Mouse (Mus musculus): Measurements from ENCODE around the gene Midn. TPM values are rescaled to one million over a fixed set of nuclear protein-coding genes. Genes with fewer than 3 reads are reported as not detected.
A peak's percentile ranks its signal among the peaks of the same experiment; 100 is the strongest.

Gene Midn
- total and polyA plus RNA-seq, 3 experiments = 8.1 to 26.7 TPM; not detected in 1

DNA sequence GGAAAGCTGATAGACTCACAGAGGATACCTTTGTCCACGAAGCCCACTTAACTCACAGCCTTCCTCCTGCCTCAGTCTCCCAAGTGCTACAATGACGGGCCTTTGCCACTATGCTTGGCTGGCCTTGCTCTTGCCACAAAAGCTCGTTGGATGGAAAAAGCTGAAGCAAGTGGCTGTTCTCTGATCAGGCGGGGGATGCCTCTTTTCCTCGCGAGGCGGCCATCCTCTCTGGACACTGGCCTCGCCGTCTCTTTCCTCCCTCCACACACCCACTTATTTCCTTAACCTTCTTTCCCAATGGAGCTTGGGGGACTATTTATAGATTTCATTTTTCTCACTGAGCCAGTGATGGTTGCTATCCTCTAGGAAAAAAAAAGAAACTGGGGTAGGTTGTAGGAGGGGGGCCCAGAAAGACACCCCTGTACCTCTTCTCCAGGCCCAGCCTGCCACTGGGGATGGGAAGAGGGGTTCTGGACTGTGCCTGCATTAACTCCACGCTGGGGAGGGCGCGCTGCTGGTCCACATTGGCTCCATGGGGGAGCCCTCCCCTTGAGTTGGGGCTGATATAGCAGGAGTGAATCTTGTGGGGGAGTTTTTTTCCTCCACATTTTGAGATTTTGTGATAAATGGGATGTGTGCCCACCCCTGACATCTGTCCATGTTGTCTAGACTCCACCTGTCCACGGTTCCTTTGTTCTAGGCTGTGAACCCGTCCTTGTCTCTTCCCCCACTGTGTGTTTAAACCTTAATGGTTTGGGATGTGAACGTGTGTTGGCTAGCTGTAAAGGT lies 9.3 kb downstream of the Midn start:
- no peak overlapping the region; the same call in 1 of the 2 replicates for H3K27ac ChIP-seq (ENCODE audit: control insufficient read depth, low read depth, low read length)
- no peak overlapping the region for H3K4me3 ChIP-seq (ENCODE audit: control insufficient read depth in 1 of 2, insufficient read depth in 1 of 2, low read depth in 2 of 2, low read length in 2 of 2)
- H3K79me2 ChIP-seq (ENCODE audit: control insufficient read depth, insufficient read depth, low read length, poor library complexity) = peaks cover 4% of the 10 kb centered on the region
- H3K9ac ChIP-seq (ENCODE audit: control insufficient read depth, low read depth, low read length, poor library complexity, severe bottlenecking) = no peak overlapping the region
- peaks cover 6 to 34% of the 10 kb centered on the region in 2 experiments; a peak in 3 of 4 replicates for H3K4me1 ChIP-seq (ENCODE audit: control insufficient read depth in 1 of 2, insufficient read depth in 2 of 2, low read length in 2 of 2)
- H3K27me3 ChIP-seq (ENCODE audit: control insufficient read depth in 1 of 2, insufficient read depth in 2 of 2, low read length in 2 of 2) = no peaks in the 10 kb centered on the region
- H3K36me3 ChIP-seq (ENCODE audit: control insufficient read depth in 1 of 2, insufficient read depth in 2 of 2, low read length in 2 of 2) = peaks cover 0 to 25% of the 10 kb centered on the region in 2 experiments; a peak in 2 of 4 replicates
- no peaks in the 10 kb centered on the region for H3K9me3 ChIP-seq (replicated peaks; ENCODE audit: insufficient read depth, low read length)
- TF ChIP-seq JUND (IDR thresholded peaks at IDR 0.05; ENCODE audit: low read depth, low read length) (no peak), ZKSCAN1 (IDR thresholded peaks at IDR 0.05; ENCODE audit: low read depth, low read length) (no peak), POLR2AphosphoS5 (IDR thresholded peaks at IDR 0.05; ENCODE audit: borderline replicate concordance, low read depth, low read length) (no peak), SMC3 (IDR thresholded peaks at IDR 0.05; ENCODE audit: low read depth, low read length) (no peak; the same call in 1 of the 2 replicates), SIN3A (IDR thresholded peaks at IDR 0.05; ENCODE audit: low read length) (no peak), MEF2A (IDR thresholded peaks at IDR 0.05; ENCODE audit: extremely low read depth, insufficient replicate concordance, low read depth, low read length, poor library complexity, severe bottlenecking) (no peak), POLR2AphosphoS2 (IDR thresholded peaks at IDR 0.05; ENCODE audit: low read length) (no peak), UBTF (IDR thresholded peaks at IDR 0.05; ENCODE audit: borderline replicate concordance, insufficient read depth, low read depth, low read length) (no peak)
- no peak for DNase-seq (ENCODE audit: low read depth, low spot score)

DNA sequence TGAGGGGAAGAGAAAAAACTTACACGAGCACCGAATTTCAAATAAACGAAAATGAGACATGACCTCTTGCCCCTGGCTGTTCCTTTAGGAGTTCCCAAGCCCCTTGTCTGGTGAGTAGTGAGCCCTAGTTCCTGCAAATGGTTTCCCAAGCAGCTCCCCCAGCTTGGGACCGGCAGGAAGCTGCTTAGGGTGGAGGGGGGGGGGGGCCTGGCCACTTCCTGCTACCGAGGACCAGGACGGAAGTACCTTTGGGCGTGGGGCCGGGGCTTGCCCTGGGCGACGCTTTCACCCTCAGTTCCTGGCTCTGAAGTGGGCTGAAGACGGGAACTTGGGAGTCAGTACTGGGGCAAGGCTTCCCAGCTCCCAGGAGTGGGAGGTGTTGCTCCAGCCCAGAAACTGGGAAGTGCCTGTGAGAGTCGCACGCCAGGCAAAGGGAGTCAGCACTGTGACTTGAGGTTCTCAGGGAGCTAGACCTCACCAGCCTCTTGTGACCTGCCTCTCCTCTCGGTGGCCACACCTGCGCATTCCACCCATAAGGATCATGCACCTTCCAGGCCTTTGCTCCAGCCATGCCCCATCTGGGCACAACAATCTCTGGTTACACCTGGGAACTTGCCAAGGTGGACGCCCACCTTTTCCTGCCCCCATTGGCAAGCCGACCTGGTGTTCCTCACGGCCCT lies 10.4 kb downstream of the Midn start:
- H3K9me3 ChIP-seq (replicated peaks; ENCODE audit: insufficient read depth, low read length) = no peaks in the 10 kb centered on the region
- no peaks in the 10 kb centered on the region; the same call in 1 of the 2 replicates for H3K79me2 ChIP-seq (ENCODE audit: control insufficient read depth, insufficient read depth, low read length, poor library complexity)
- H3K4me3 ChIP-seq (ENCODE audit: control insufficient read depth in 1 of 2, insufficient read depth in 1 of 2, low read depth in 2 of 2, low read length in 2 of 2) = peak overlapping the region; percentile 51 to 61
- peak; percentile 81 for TF ChIP-seq ELF1 (IDR thresholded peaks at IDR 0.05; ENCODE audit: low read depth, low read length)
- peak; percentile 77 for TF ChIP-seq POLR2AphosphoS2 (IDR thresholded peaks at IDR 0.05; ENCODE audit: low read length)
- 0 out of 2 replicates have a peak, but pooled peaks have one; percentile 8 for TF ChIP-seq TBP (IDR thresholded peaks at IDR 0.05; ENCODE audit: low read depth, low read length)
- TF ChIP-seq ZC3H11A (IDR thresholded peaks at IDR 0.05; ENCODE audit: low read depth, low read length) = no peak
- peak; percentile 27; the same call in 1 of the 2 replicates for TF ChIP-seq TCF12 (IDR thresholded peaks at IDR 0.05; ENCODE audit: low read depth, low read length)
- TF ChIP-seq TAL1 (IDR thresholded peaks at IDR 0.05; ENCODE audit: low read length) = no peak
- no peak for TF ChIP-seq ZKSCAN1 (IDR thresholded peaks at IDR 0.05; ENCODE audit: low read depth, low read length)
- TF ChIP-seq POLR2A (IDR thresholded peaks at IDR 0.05; ENCODE audit: control insufficient read depth in 1 of 2, insufficient read depth in 1 of 2, low read depth in 1 of 2, low read length in 2 of 2, poor library complexity in 1 of 2) = peak; percentile 36 to 77; a peak in 3 of 4 replicates
- no peak for TF ChIP-seq GATA1 (IDR thresholded peaks at IDR 0.05; ENCODE audit: low read depth, low read length)
- TF ChIP-seq USF2 (IDR thresholded peaks at IDR 0.05; ENCODE audit: borderline replicate concordance in 1 of 2, insufficient read depth in 1 of 2, low read depth in 1 of 2, low read length in 2 of 2) = no peak
- peak; percentile 72 for TF ChIP-seq HCFC1 (IDR thresholded peaks at IDR 0.05; ENCODE audit: low read depth, low read length)
- 0 out of 2 replicates have a peak, but pooled peaks have one; percentile 27 for TF ChIP-seq MXI1 (IDR thresholded peaks at IDR 0.05; ENCODE audit: low read depth, low read length)
- no peak; the same call in 1 of the 2 replicates for TF ChIP-seq BHLHE40 (IDR thresholded peaks at IDR 0.05; ENCODE audit: borderline replicate concordance, low read depth, low read length)
- TF ChIP-seq MAZ (IDR thresholded peaks at IDR 0.05; ENCODE audit: low read depth, low read length) = peak; percentile 94
- TF ChIP-seq CTCF (IDR thresholded peaks at IDR 0.05 in 2 of 3, conservative IDR thresholded peaks at IDR 0.05 in 1 of 3; ENCODE audit: control insufficient read depth in 1 of 3, insufficient read depth in 1 of 3, low read depth in 2 of 3, low read length in 3 of 3, poor library complexity in 1 of 3, severe bottlenecking in 1 of 3) = no peak
- peak; percentile 50 for TF ChIP-seq SIN3A (IDR thresholded peaks at IDR 0.05; ENCODE audit: low read length)
- TF ChIP-seq NELFE (IDR thresholded peaks at IDR 0.05; ENCODE audit: low read depth, low read length) = peak; percentile 54
- peak; percentile 51; the same call in 1 of the 2 replicates for TF ChIP-seq ZMIZ1 (IDR thresholded peaks at IDR 0.05; ENCODE audit: low read depth, low read length)
- peak; percentile 1; the same call in 1 of the 2 replicates for TF ChIP-seq SMC3 (IDR thresholded peaks at IDR 0.05; ENCODE audit: low read depth, low read length)
- peak; percentile 90 for DNase-seq (ENCODE audit: low read depth, low spot score)
- peaks cover 6 to 30% of the 10 kb centered on the region in 2 experiments; a peak in 3 of 4 replicates for H3K4me1 ChIP-seq (ENCODE audit: control insufficient read depth in 1 of 2, insufficient read depth in 2 of 2, low read length in 2 of 2)
- peaks cover 0 to 21% of the 10 kb centered on the region in 2 experiments; a peak in 2 of 4 replicates for H3K36me3 ChIP-seq (ENCODE audit: control insufficient read depth in 1 of 2, insufficient read depth in 2 of 2, low read length in 2 of 2)
- H3K9ac ChIP-seq (ENCODE audit: control insufficient read depth, low read depth, low read length, poor library complexity, severe bottlenecking) = peak overlapping the region; percentile 74
- H3K27me3 ChIP-seq (ENCODE audit: control insufficient read depth in 1 of 2, insufficient read depth in 2 of 2, low read length in 2 of 2) = no peaks in the 10 kb centered on the region
- H3K27ac ChIP-seq (ENCODE audit: control insufficient read depth, low read depth, low read length) = peak overlapping the region; percentile 93

All from MEL (cell line).